Mouse (Mus musculus) cerebellum, adult 9-11 months (tissue): ENCODE data around the gene Mcrip1.
A peak's percentile ranks its signal among the peaks of the same experiment; 100 is the strongest.
"Not testable (repeated sequence)": the region's sequence is repeated elsewhere in the genome, so short reads cannot be mapped to it uniquely, and the experiment has no call there.

ENCODE experiments used
- DNase-seq: peaks from one replicate; pipeline ENCODE4 v3.0.0; 2022

Mcrip1 gene

GRCm38 (mm10) chr11:120574278-120574600 is 24.7 kb upstream of the Mcrip1 start:
- DNase-seq, result no peak

GRCm38 (mm10) chr11:120573585-120574277 is 24.2 kb upstream of the Mcrip1 start:
- no peak for DNase-seq

- DNase-seq, result peak; percentile 100
Observed at GRCm38 (mm10) chr11:120572752-120573584, 23.4 kb upstream of the Mcrip1 start, which contains the start of gene P4hb. Gene P4hb (minus strand): TSS chr11:120573253.

- DNase-seq, result no peak
Observed at GRCm38 (mm10) chr11:120572417-120572751, 22.9 kb upstream of the Mcrip1 start.

GRCm38 (mm10) chr11:120571754-120572416 is 22.4 kb upstream of the Mcrip1 start:
- DNase-seq, result peak; percentile 47

GRCm38 (mm10) chr11:120571122-120571521 is 21.6 kb upstream of the Mcrip1 start:
- no peak for DNase-seq

- DNase-seq, result no peak
Observed at GRCm38 (mm10) chr11:120568324-120568723, 18.8 kb upstream of the Mcrip1 start.

GRCm38 (mm10) chr11:120565114-120565513 is 15.6 kb upstream of the Mcrip1 start:
- DNase-seq, result no peak

- DNase-seq, result no peak
Observed at GRCm38 (mm10) chr11:120562949-120563348, 13.4 kb upstream of the Mcrip1 start.

- no peak for DNase-seq
Observed at GRCm38 (mm10) chr11:120560952-120561728, 11.6 kb upstream of the Mcrip1 start.

GRCm38 (mm10) chr11:120558843-120559242 is 9.3 kb upstream of the Mcrip1 start:
- not testable (repeated sequence) for DNase-seq

GRCm38 (mm10) chr11:120555260-120555659 is 5.7 kb upstream of the Mcrip1 start:
- no peak for DNase-seq

- DNase-seq, result no peak
Observed at GRCm38 (mm10) chr11:120554834-120555233, 5.3 kb upstream of the Mcrip1 start.

- DNase-seq, result no peak
Observed at GRCm38 (mm10) chr11:120552736-120553135, 3.2 kb upstream of the Mcrip1 start.

- DNase-seq, result no peak
Observed at GRCm38 (mm10) chr11:120550810-120551440, 1.4 kb upstream of the Mcrip1 start, which contains the start of gene Ppp1r27. Gene Ppp1r27 (minus strand): TSS chr11:120551132.

- DNase-seq, result no peak
Observed at GRCm38 (mm10) chr11:120549986-120550809, 671 bp upstream of the Mcrip1 start.

GRCm38 (mm10) chr11:120548786-120549167 is 750 bp downstream of the Mcrip1 start:
- DNase-seq, result peak; percentile 50

- no peak for DNase-seq
Observed at GRCm38 (mm10) chr11:120548214-120548613, 1.3 kb downstream of the Mcrip1 start.

- no peak for DNase-seq
Observed at GRCm38 (mm10) chr11:120547469-120547868, 2.1 kb downstream of the Mcrip1 start.

- no peak for DNase-seq
Observed at GRCm38 (mm10) chr11:120545964-120546363, 3.6 kb downstream of the Mcrip1 start.

GRCm38 (mm10) chr11:120542376-120542775 is 7.2 kb downstream of the Mcrip1 start:
- no peak for DNase-seq

- DNase-seq, result no peak
Observed at GRCm38 (mm10) chr11:120541907-120542306, 7.6 kb downstream of the Mcrip1 start.
